Mouse (Mus musculus): ENCODE data around the gene Higd1c. TPM values are rescaled to one million over a fixed set of nuclear protein-coding genes. Genes with fewer than 3 reads are reported as not detected.
"Not testable (repeated sequence)": the region's sequence is repeated elsewhere in the genome, so short reads cannot be mapped to it uniquely, and the experiment has no call there.

The Higd1c gene
- polyA plus RNA-seq, 1 experiment from 2014 or later, result not detected

DNA sequence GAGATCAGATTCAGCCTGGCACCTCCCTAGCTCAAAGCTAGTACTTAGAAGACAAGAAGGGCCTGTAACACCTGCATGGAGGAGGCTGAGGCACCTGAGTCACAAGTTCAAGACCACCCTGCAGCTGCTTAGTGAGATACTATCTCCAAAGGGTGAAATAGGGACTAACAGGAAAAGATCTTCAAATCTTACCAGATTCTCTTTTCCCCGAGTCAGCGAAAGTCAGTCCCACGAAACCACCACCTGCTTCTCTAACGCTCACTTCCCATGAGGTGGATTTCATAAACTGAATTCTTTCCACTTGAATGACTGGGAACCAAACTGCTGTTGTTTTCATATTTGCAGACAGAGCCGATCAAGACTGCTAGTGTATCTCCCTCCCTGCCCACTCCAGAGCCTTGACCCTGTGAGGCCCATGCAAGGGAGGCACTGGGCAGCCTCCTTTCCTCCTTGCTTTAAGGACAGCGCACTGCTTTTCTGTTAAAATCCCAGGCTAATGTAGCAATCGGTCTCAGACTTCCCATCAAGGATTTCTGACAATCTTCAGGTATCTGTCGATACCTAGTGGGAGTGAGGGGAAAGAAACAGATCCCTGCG lies 53.6 kb downstream of the Higd1c start:
- Histone ChIP-seq H3K36me3 (replicated peaks; ENCODE audit: control insufficient read depth, insufficient read depth, low read depth, low read length) (no peaks in the 10 kb centered on the region), H3K9ac (replicated peaks; ENCODE audit: low read length) (no peak overlapping the region), H3K27me3 (ENCODE audit: control insufficient read depth, insufficient read depth, low read length) (no peaks in the 10 kb centered on the region), H3K27ac (replicated peaks; ENCODE audit: low read depth, low read length) (no peak overlapping the region), H3K4me1 (ENCODE audit: control insufficient read depth, insufficient read depth, low read length) (peaks cover 5% of the 10 kb centered on the region; the same call in 1 of the 2 replicates), H3K4me2 (ENCODE audit: low read depth, low read length) (no peak overlapping the region), H3K4me3 (ENCODE audit: low read depth, low read length) (no peak overlapping the region), H3K9me3 (replicated peaks; ENCODE audit: control insufficient read depth, low read length) (no peaks in the 10 kb centered on the region)
- ATAC-seq (replicated peaks; ENCODE audit: insufficient number of reproducible peaks, low FRiP score, low TSS enrichment, low read depth) (no peak), DNase-seq (ENCODE audit: low spot score) (no peak)
- 88% methylated on average over 9 of the region's 9 CpGs for WGBS

DNA sequence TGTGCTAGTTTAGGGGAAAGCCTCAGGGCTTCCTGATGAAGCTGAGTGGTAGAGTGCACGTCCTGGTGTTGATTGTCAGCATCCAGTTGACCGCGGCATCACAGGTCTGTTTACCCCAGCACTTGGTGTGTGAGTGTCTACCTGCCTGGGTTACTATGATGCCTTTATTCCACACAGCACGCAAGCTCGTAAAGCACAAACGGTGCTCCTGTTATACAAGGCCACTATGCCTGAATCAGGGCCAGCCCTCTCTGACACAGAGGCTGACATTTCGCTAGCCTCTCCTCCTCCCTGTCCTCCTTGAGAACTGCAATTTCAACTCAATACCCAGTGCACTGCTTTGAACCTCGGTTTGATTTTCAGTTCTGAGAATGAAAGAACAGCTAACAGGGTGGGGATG lies 55.0 kb downstream of the Higd1c start:
- H3K36me3 ChIP-seq (replicated peaks; ENCODE audit: control insufficient read depth, insufficient read depth, low read depth, low read length), result no peaks in the 10 kb centered on the region
- H3K9ac ChIP-seq (replicated peaks; ENCODE audit: low read length), result no peak overlapping the region; the same call in 1 of the 2 replicates
- no peak for DNase-seq (ENCODE audit: low spot score)
- no peak overlapping the region for H3K27ac ChIP-seq (replicated peaks; ENCODE audit: low read depth, low read length)
- WGBS, result 77% methylated on average over 8 of the region's 8 CpGs
- H3K4me1 ChIP-seq (ENCODE audit: control insufficient read depth, insufficient read depth, low read length), result peaks cover 5% of the 10 kb centered on the region; the same call in 1 of the 2 replicates
- no peaks in the 10 kb centered on the region for H3K9me3 ChIP-seq (replicated peaks; ENCODE audit: control insufficient read depth, low read length)
- no peak overlapping the region for H3K4me3 ChIP-seq (ENCODE audit: low read depth, low read length)
- H3K4me2 ChIP-seq (ENCODE audit: low read depth, low read length), result no peak overlapping the region
- no peak for ATAC-seq (replicated peaks; ENCODE audit: insufficient number of reproducible peaks, low FRiP score, low TSS enrichment, low read depth)
- no peaks in the 10 kb centered on the region; the same call in 1 of the 2 replicates for H3K27me3 ChIP-seq (ENCODE audit: control insufficient read depth, insufficient read depth, low read length)

DNA sequence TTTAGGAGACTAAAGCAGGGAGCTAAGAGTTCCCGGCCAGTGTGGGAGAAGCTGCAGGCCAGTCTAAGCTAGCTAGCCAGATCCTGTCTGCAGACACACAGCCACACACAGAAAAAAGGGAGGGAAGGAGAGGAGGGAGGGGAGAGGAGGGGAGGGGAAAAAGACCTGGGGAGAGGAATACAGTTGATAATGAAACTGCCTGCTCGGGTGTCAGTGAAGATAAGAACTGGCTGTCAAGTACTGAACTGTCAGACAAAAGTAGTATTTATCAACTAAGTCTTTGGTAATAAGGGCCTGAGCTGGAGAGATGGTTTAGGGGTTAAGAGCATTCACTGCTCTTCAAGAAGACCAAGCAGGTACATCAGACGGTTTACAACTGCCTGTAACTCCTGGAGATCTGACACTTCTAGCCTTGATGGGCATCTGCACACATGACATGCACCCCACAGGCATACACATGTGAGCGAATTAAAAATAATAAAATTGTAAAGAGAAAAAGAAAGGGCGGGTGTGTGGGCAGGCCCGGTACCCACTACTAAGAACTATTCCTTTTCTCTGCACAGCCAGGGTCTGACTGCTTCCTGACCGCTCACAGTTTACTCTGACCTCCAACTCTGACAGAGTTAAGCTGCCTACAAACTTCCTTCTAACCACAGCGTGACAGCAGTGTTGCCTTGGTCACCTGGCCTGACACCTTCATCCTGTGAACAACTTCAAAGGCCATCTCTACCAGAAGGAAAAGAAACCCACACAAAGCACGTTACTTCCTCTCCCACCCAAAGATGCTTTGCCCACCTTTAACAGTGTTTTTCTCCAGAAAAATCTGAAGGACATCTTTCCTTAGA lies 55.8 kb downstream of the Higd1c start:
- no peaks in the 10 kb centered on the region for H3K36me3 ChIP-seq (replicated peaks; ENCODE audit: control insufficient read depth, insufficient read depth, low read depth, low read length)
- H3K4me1 ChIP-seq (ENCODE audit: control insufficient read depth, insufficient read depth, low read length), result peaks cover 5% of the 10 kb centered on the region; the same call in 1 of the 2 replicates
- H3K27ac ChIP-seq (replicated peaks; ENCODE audit: low read depth, low read length), result no peak overlapping the region
- 67% methylated on average over 9 of the region's 9 CpGs for WGBS
- H3K4me2 ChIP-seq (ENCODE audit: low read depth, low read length), result no peak overlapping the region
- ATAC-seq (replicated peaks; ENCODE audit: insufficient number of reproducible peaks, low FRiP score, low TSS enrichment, low read depth) (no peak), DNase-seq (ENCODE audit: low spot score) (no peak)
- H3K4me3 ChIP-seq (ENCODE audit: low read depth, low read length), result no peak overlapping the region
- no peaks in the 10 kb centered on the region for H3K9me3 ChIP-seq (replicated peaks; ENCODE audit: control insufficient read depth, low read length)
- no peak overlapping the region for H3K9ac ChIP-seq (replicated peaks; ENCODE audit: low read length)
- no peaks in the 10 kb centered on the region; the same call in 1 of the 2 replicates for H3K27me3 ChIP-seq (ENCODE audit: control insufficient read depth, insufficient read depth, low read length)

DNA sequence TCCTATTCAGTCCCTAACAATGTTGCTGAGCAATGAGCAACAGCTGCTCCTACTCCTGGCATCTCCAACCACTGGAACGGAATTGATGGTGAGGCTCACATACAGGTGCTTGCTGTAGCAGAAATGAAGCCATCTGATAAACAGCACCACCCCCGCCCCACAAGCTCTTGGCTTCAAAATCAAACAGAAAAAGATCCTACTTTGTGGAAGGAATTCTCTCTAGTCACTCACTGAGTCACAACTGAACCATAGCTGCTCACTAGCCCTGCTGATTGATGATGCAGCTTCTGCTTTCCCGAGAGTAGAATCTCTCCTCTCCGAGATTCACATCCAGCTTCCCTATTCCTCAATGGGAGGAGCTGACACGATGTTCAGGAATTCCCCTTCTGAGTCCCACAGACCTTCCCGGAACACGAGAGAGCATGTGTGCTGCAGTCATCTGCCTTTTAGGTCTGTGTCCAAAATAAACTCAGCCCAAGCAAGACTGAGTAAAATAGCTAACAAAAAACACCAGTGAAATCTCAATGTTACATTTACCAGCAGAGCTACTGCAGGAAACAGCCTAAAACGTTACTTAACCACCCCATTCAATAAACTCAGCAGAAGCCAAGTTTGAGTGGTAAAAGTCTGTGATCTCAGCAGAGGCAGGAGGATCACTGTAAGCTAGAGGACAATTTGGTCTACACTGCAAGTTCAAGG lies 56.9 kb downstream of the Higd1c start:
- Histone ChIP-seq H3K4me3 (ENCODE audit: low read depth, low read length) (peak overlapping the region; percentile 98; the same call in 1 of the 2 replicates), H3K4me1 (ENCODE audit: control insufficient read depth, insufficient read depth, low read length) (peaks cover 5% of the 10 kb centered on the region; the same call in 1 of the 2 replicates), H3K27me3 (ENCODE audit: control insufficient read depth, insufficient read depth, low read length) (no peaks in the 10 kb centered on the region; the same call in 1 of the 2 replicates), H3K27ac (replicated peaks; ENCODE audit: low read depth, low read length) (no peak overlapping the region), H3K4me2 (ENCODE audit: low read depth, low read length) (peak overlapping the region; percentile 90; the same call in 1 of the 2 replicates), H3K9me3 (replicated peaks; ENCODE audit: control insufficient read depth, low read length) (no peaks in the 10 kb centered on the region), H3K9ac (replicated peaks; ENCODE audit: low read length) (no peak overlapping the region), H3K36me3 (replicated peaks; ENCODE audit: control insufficient read depth, insufficient read depth, low read depth, low read length) (no peaks in the 10 kb centered on the region)
- no peak for DNase-seq (ENCODE audit: low spot score)
- WGBS, result 47% methylated on average over 8 of the region's 8 CpGs
- no peak for ATAC-seq (replicated peaks; ENCODE audit: insufficient number of reproducible peaks, low FRiP score, low TSS enrichment, low read depth)

DNA sequence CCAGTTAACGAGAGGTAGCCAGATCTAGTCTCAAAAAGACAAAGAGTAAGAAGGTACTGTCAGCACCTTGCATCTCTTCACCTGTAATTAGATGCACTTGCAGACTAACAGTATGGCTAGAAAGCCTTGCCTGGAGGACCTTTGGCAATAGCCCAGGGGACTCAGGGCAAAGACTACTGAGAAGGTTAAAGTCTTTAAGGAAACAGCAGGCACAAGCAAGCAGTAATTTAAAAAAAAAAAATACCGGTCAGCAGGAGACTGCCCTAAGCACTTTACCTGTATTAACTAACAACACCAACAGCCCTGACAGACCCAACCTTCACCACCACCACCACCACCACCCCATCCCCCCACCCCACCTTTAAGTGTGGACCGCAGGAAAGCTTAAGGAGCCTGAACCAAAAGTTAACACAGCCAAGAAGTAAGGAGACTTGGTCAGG lies 57.4 kb downstream of the Higd1c start, which contains the start of gene Gm5475:
Gene Gm5475, plus strand, starts transcription at position 390 of the 440 bp plus-strand sequence.
- 22% methylated on average over 3 of the region's 3 CpGs for WGBS
- H3K27ac ChIP-seq (replicated peaks; ENCODE audit: low read depth, low read length); DNase-seq (ENCODE audit: low spot score): not testable (repeated sequence)

DNA sequence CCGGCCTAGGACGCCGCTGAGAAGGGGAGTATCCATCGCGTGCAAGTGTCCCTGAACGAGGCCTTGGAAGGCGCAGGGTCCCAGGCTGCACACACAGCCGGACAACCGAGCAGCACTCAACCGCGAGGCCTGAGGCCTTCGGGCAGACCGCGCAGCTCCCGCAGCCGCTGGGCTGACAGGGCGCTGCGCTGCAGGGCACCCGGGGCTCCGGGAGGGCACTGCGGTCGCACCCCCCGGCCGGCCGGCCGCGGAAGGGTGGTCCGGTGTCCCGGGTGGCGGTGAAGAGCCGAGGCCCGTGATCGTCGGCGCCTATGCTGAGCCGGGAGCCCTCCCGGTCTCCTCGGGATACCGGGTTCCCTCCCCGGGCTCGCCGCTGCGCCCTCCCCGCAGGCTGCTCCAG lies 58.1 kb downstream of the Higd1c start:
- peak overlapping the region; percentile 98 for H3K4me3 ChIP-seq (ENCODE audit: low read depth, low read length)
- DNase-seq (ENCODE audit: low spot score) (peak; percentile 32), ATAC-seq (replicated peaks; ENCODE audit: insufficient number of reproducible peaks, low FRiP score, low TSS enrichment, low read depth) (peak; percentile 60)
- H3K4me1 ChIP-seq (ENCODE audit: control insufficient read depth, insufficient read depth, low read length), result peaks cover 5% of the 10 kb centered on the region; the same call in 1 of the 2 replicates
- no peaks in the 10 kb centered on the region; the same call in 1 of the 2 replicates for H3K27me3 ChIP-seq (ENCODE audit: control insufficient read depth, insufficient read depth, low read length)
- H3K9ac ChIP-seq (replicated peaks; ENCODE audit: low read length), result peak overlapping the region; percentile 94
- H3K9me3 ChIP-seq (replicated peaks; ENCODE audit: control insufficient read depth, low read length), result no peaks in the 10 kb centered on the region
- H3K4me2 ChIP-seq (ENCODE audit: low read depth, low read length), result peak overlapping the region; percentile 90
- no peak overlapping the region for H3K27ac ChIP-seq (replicated peaks; ENCODE audit: low read depth, low read length)
- under 1% methylated on average over 42 of the region's 44 CpGs for WGBS
- H3K36me3 ChIP-seq (replicated peaks; ENCODE audit: control insufficient read depth, insufficient read depth, low read depth, low read length), result no peaks in the 10 kb centered on the region

More for the DNA sequence above, 57.4 kb downstream of the Higd1c start, which contains the start of gene Gm5475:
- not testable (repeated sequence) for H3K4me1 ChIP-seq (ENCODE audit: control insufficient read depth, insufficient read depth, low read length); H3K27me3 ChIP-seq (ENCODE audit: control insufficient read depth, insufficient read depth, low read length); H3K36me3 ChIP-seq (replicated peaks; ENCODE audit: control insufficient read depth, insufficient read depth, low read depth, low read length); H3K9me3 ChIP-seq (replicated peaks; ENCODE audit: control insufficient read depth, low read length); ATAC-seq (replicated peaks; ENCODE audit: insufficient number of reproducible peaks, low FRiP score, low TSS enrichment, low read depth)
- peak within 1 kb of the TSS; percentile 90 for H3K4me2 ChIP-seq (ENCODE audit: low read depth, low read length)
- peak within 1 kb of the TSS; percentile 94 for H3K9ac ChIP-seq (replicated peaks; ENCODE audit: low read length)
- peak within 1 kb of the TSS; percentile 98 for H3K4me3 ChIP-seq (ENCODE audit: low read depth, low read length)

DNA sequence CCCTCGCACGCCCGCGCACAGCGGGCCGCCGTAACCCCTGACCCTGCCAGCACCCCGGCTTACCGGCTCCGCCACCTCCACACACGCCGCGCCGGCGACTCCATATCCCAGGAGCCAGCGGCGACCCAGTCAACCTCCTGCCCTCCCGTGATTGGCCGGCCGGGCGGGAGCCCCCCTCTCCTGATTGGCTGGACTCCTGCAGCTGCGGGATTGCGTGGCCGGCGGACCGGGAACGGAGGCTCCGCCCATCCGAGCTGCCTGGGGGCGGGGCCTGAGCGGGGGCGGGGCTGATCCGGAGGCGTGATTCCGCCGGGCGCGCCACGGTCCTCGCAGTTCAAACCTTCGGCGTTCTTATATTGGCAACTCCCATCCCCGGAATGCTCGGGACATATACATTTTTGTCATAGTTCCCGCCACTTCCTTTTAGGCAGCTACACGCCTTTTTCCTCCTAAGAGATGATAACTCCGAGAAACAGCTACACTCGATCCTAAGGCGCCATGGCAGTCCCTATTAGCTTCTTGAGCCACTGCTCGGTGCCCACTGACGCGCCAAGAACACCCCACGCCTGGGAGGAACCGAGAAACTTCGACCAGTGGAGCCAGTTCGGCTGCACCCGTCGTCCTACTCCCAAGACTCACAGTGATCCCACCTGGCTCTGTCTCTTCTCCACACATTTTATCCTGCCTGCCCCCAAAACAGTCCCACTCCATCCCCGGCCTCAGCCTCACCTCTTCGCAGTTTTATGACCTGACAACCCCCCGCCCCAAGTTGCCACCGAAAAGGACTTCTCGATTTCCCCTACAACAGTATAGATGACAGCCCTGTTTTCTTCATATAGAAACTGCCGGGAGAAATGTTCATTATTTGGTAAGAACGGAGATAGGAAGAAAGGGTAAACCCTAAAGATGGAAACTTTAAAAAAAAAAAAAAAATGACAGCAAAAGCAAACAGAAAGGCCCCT lies 58.8 kb downstream of the Higd1c start:
- peak overlapping the region; percentile 90 for H3K4me2 ChIP-seq (ENCODE audit: low read depth, low read length)
- WGBS, result 1% methylated on average over 58 of the region's 65 CpGs
- H3K27ac ChIP-seq (replicated peaks; ENCODE audit: low read depth, low read length), result no peak overlapping the region
- no peaks in the 10 kb centered on the region; the same call in 1 of the 2 replicates for H3K27me3 ChIP-seq (ENCODE audit: control insufficient read depth, insufficient read depth, low read length)
- DNase-seq (ENCODE audit: low spot score) (peak; percentile 95), ATAC-seq (replicated peaks; ENCODE audit: insufficient number of reproducible peaks, low FRiP score, low TSS enrichment, low read depth) (peak; percentile 95)
- H3K9me3 ChIP-seq (replicated peaks; ENCODE audit: control insufficient read depth, low read length), result no peaks in the 10 kb centered on the region
- H3K4me1 ChIP-seq (ENCODE audit: control insufficient read depth, insufficient read depth, low read length), result peaks cover 3% of the 10 kb centered on the region; the same call in 1 of the 2 replicates
- peak overlapping the region; percentile 98 for H3K4me3 ChIP-seq (ENCODE audit: low read depth, low read length)
- peak overlapping the region; percentile 94 for H3K9ac ChIP-seq (replicated peaks; ENCODE audit: low read length)
- no peaks in the 10 kb centered on the region for H3K36me3 ChIP-seq (replicated peaks; ENCODE audit: control insufficient read depth, insufficient read depth, low read depth, low read length)

Measured in embryonic facial prominence, embryonic 11.5 days (tissue).